Mouse (Mus musculus): ENCODE measurements around the gene Dnaic2.
A peak's percentile ranks its signal among the peaks of the same experiment; 100 is the strongest.

The Dnaic2 gene

GRCm38 (mm10) chr11:114747564-114748138 lies 20.4 kb downstream of the Dnaic2 start:
- no peak for DNase-seq (ENCODE audit: low spot score)

GRCm38 (mm10) chr11:114764820-114765818 lies 37.9 kb downstream of the Dnaic2 start, which contains the start of gene Kif19a:
Kif19a (plus strand) TSS chr11:114765388.
- DNase-seq (ENCODE audit: low spot score): no peak

GRCm38 (mm10) chr11:114769911-114770310 lies 42.7 kb downstream of the Dnaic2 start:
- DNase-seq (ENCODE audit: low spot score): no peak

- DNase-seq (ENCODE audit: low spot score): no peak
Observed at GRCm38 (mm10) chr11:114771896-114772295, 44.7 kb downstream of the Dnaic2 start.

GRCm38 (mm10) chr11:114780076-114780475 lies 52.9 kb downstream of the Dnaic2 start:
- DNase-seq (ENCODE audit: low spot score): no peak

GRCm38 (mm10) chr11:114785892-114786291 lies 58.7 kb downstream of the Dnaic2 start:
- DNase-seq (ENCODE audit: low spot score): no peak

GRCm38 (mm10) chr11:114786326-114786725 lies 59.1 kb downstream of the Dnaic2 start:
- DNase-seq (ENCODE audit: low spot score): no peak

- no peak for DNase-seq (ENCODE audit: low spot score)
Observed at GRCm38 (mm10) chr11:114787611-114788010, 60.4 kb downstream of the Dnaic2 start.

- DNase-seq (ENCODE audit: low spot score): peak; percentile 78
Observed at GRCm38 (mm10) chr11:114789061-114789714, 62.0 kb downstream of the Dnaic2 start.

GRCm38 (mm10) chr11:114789716-114790115 lies 62.5 kb downstream of the Dnaic2 start:
- DNase-seq (ENCODE audit: low spot score): no peak

GRCm38 (mm10) chr11:114790171-114790570 lies 63.0 kb downstream of the Dnaic2 start:
- DNase-seq (ENCODE audit: low spot score): no peak

GRCm38 (mm10) chr11:114790841-114791240 lies 63.6 kb downstream of the Dnaic2 start:
- no peak for DNase-seq (ENCODE audit: low spot score)

- no peak for DNase-seq (ENCODE audit: low spot score)
Observed at GRCm38 (mm10) chr11:114791351-114791889, 64.2 kb downstream of the Dnaic2 start.

- no peak for DNase-seq (ENCODE audit: low spot score)
Observed at GRCm38 (mm10) chr11:114791891-114792411, 64.7 kb downstream of the Dnaic2 start.

- no peak for DNase-seq (ENCODE audit: low spot score)
Observed at GRCm38 (mm10) chr11:114792931-114793494, 65.8 kb downstream of the Dnaic2 start.

- DNase-seq (ENCODE audit: low spot score): no peak
Observed at GRCm38 (mm10) chr11:114793868-114794545, 66.8 kb downstream of the Dnaic2 start.

- no peak for DNase-seq (ENCODE audit: low spot score)
Observed at GRCm38 (mm10) chr11:114794691-114795090, 67.5 kb downstream of the Dnaic2 start.

- peak; percentile 37 for DNase-seq (ENCODE audit: low spot score)
Observed at GRCm38 (mm10) chr11:114795231-114795746, 68.1 kb downstream of the Dnaic2 start.

- no peak for DNase-seq (ENCODE audit: low spot score)
Observed at GRCm38 (mm10) chr11:114795848-114796322, 68.7 kb downstream of the Dnaic2 start, which contains the start of gene Btbd17. Btbd17 (minus strand) TSS chr11:114795945.

- DNase-seq (ENCODE audit: low spot score): no peak
Observed at GRCm38 (mm10) chr11:114797176-114797575, 70.0 kb downstream of the Dnaic2 start.

- no peak for DNase-seq (ENCODE audit: low spot score)
Observed at GRCm38 (mm10) chr11:114797981-114798380, 70.8 kb downstream of the Dnaic2 start.
